ENCODE assay signal across 8 mouse cellular contexts in the genomic region with DNA sequence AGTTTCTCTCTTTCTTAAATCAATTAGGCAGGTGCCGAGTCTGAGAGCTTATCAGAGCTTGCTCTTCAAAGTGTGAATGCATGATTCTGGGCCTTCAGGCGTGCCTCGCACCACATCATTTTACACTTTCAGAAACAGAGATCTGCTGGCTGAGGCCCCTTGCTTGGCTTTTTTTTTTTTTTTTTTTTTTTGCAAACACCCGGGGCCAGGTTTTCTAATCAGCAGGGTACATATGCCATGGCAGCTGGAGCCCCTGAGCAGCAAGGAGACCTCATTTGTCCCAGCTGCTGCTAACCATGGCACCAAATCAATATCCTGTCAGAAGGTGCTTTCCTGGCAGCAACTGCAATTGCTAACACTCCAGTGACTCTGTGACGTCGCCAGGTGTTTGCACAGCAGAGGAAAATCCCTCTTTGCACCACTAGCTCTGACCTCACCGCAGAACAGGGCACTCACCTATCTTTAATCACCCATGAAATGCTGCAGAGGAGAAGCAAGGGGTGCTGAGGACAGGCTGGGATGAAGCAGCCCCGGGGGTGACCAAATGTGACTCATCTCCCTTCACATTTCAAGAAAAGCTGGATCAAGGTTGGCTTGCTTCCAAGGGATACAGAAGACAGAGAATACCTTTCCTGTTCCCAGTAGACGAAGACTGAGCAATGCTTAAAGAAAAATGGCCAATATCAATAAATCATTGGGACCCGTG.
A peak's percentile ranks its signal among the peaks of the same experiment; 100 is the strongest.
DNase-seq lines count a peak whose midpoint lies in the region; ATAC-seq and TF ChIP-seq lines count a peak whose summit lies in the region.

No protein-coding gene starts in this region.

- H3K4me1 ChIP-seq in kidney, postnatal 0 days (replicated peaks; ENCODE audit: insufficient read depth, low read length): no peaks in the 10 kb centered on the region
- H3K4me1 ChIP-seq in hindbrain, postnatal 0 days (ENCODE audit: insufficient read depth, low read length): peaks cover 8% of the 10 kb centered on the region

- H3K27me3 ChIP-seq in kidney, postnatal 0 days (ENCODE audit: insufficient read depth, low read length): no peaks in the 10 kb centered on the region
- no peaks in the 10 kb centered on the region for H3K27me3 ChIP-seq in hindbrain, postnatal 0 days (ENCODE audit: insufficient read depth, low read length)

- WGBS in kidney, postnatal 0 days: 35% methylated on average over 10 of the region's 10 CpGs
- 31% methylated on average over 10 of the region's 10 CpGs for WGBS in hindbrain, postnatal 0 days

- H3K9me3 ChIP-seq in kidney, postnatal 0 days (replicated peaks; ENCODE audit: low read length): no peaks in the 10 kb centered on the region
- no peaks in the 10 kb centered on the region for H3K9me3 ChIP-seq in hindbrain, postnatal 0 days (ENCODE audit: low read length)

- no peaks in the 10 kb centered on the region for H3K36me3 ChIP-seq in kidney, postnatal 0 days (ENCODE audit: insufficient read depth, low read length)
- no peaks in the 10 kb centered on the region for H3K36me3 ChIP-seq in hindbrain, postnatal 0 days (ENCODE audit: insufficient read depth, low read length)

- DNase-seq in kidney, postnatal 0 days (ENCODE audit: low spot score): no peak
- no peak for DNase-seq in kidney, adult 8-10 months
- DNase-seq in brain, adult 2 months (ENCODE audit: low read depth, low spot score): peak; percentile 74
- DNase-seq in cerebellum, adult 8-10 months: peak; percentile 49
- DNase-seq in hindbrain, postnatal 0 days (ENCODE audit: low spot score): peak; percentile 77
- DNase-seq in left cerebral cortex, postnatal 10 days (ENCODE audit: extremely low spot score in 1 of 2, low spot score in 2 of 2): no peak
- no peak for DNase-seq in gastrocnemius, postnatal 25 days

- intact Hi-C loops in left cerebral cortex, postnatal 10 days (cut with DNase I): no loop called here

- no peak overlapping the region for H3K27ac ChIP-seq in kidney, postnatal 0 days
- H3K27ac ChIP-seq in hindbrain, postnatal 0 days: peak overlapping the region; percentile 62

- no peak for TF ChIP-seq CTCF in kidney, postnatal 0 days (IDR thresholded peaks at IDR 0.05; ENCODE audit: low read depth)
- no peak for TF ChIP-seq CTCF in hindbrain, postnatal 0 days (IDR thresholded peaks at IDR 0.05; ENCODE audit: low read depth)

- no peak overlapping the region for H3K9ac ChIP-seq in kidney, postnatal 0 days (ENCODE audit: low read depth, low read length)
- no peak overlapping the region for H3K9ac ChIP-seq in hindbrain, postnatal 0 days (replicated peaks; ENCODE audit: low read length)

- H3K4me2 ChIP-seq in kidney, postnatal 0 days (ENCODE audit: low read length): no peak overlapping the region
- H3K4me2 ChIP-seq in hindbrain, postnatal 0 days (ENCODE audit: low read depth, low read length): no peak overlapping the region

- ATAC-seq in kidney, postnatal 0 days (replicated peaks; ENCODE audit: low FRiP score, low read depth): peak; percentile 71; the same call in 1 of the 2 replicates
- peak; percentile 85 for ATAC-seq in hindbrain, postnatal 0 days
- no peak for ATAC-seq in granulocyte monocyte progenitor cell, adult 5-6 weeks (replicated peaks; ENCODE audit: poor library complexity, severe bottlenecking)

- H3K4me3 ChIP-seq in kidney, postnatal 0 days (replicated peaks; ENCODE audit: low read depth, low read length): no peak overlapping the region
- H3K4me3 ChIP-seq in hindbrain, postnatal 0 days (ENCODE audit: low read length): no peak overlapping the region

Comparison
In these comparisons a context has a peak if more than half of its experiments do, and no peak if none do; other contexts are left out.
1. DNase-seq: peak in brain, adult 2 months (single experiment), cerebellum, adult 8-10 months (single experiment) and hindbrain, postnatal 0 days (single experiment); none in kidney, postnatal 0 days (single experiment), kidney, adult 8-10 months (0 of 2), left cerebral cortex, postnatal 10 days (0 of 2) and gastrocnemius, postnatal 25 days (single experiment).